In genomic region chr6:149141393-149142173, GRCm38 (mm10) we compare ENCODE assay signal across 8 mouse cellular contexts. TPM values are rescaled to one million over a fixed set of nuclear protein-coding genes. Genes with fewer than 3 reads are reported as not detected.
DNase-seq lines count a peak whose midpoint lies in the region; ATAC-seq lines count a peak whose summit lies in the region.

No protein-coding gene starts in this region.

- peak; percentile 97 for DNase-seq in R1 (ENCODE audit: low read depth, low spot score)
- DNase-seq in cerebellum, postnatal 14 days, result peak; percentile 81 to 85
- DNase-seq in frontal cortex, postnatal 14 days (ENCODE audit: low spot score in 2 of 2), result peak; percentile 53 to 61
- peak; percentile 62 to 67 for DNase-seq in layer of hippocampus, postnatal 25 days (ENCODE audit: extremely low spot score in 1 of 2, low spot score in 1 of 2)
- DNase-seq in lung, postnatal 14 days, result peak; percentile 85
- DNase-seq in ovary, postnatal 36 days (ENCODE audit: low spot score), result peak; percentile 87
- DNase-seq in thymus, postnatal 14 days, result peak; percentile 83

- peak overlapping the region; percentile 67 for H3K4me2 ChIP-seq in hindbrain, embryonic 13.5 days

- no peaks in the 10 kb centered on the region for H3K9me3 ChIP-seq in hindbrain, embryonic 13.5 days

- peak overlapping the region; percentile 66 for H3K9ac ChIP-seq in hindbrain, embryonic 13.5 days

- peak; percentile 92 for ATAC-seq in hindbrain, embryonic 13.5 days (ENCODE audit: low FRiP score)

- peak overlapping the region; percentile 45 for H3K4me3 ChIP-seq in hindbrain, embryonic 13.5 days

- no peaks in the 10 kb centered on the region for H3K36me3 ChIP-seq in hindbrain, embryonic 13.5 days

- H3K27me3 ChIP-seq in hindbrain, embryonic 13.5 days, result no peaks in the 10 kb centered on the region

- H3K27ac ChIP-seq in hindbrain, embryonic 13.5 days, result no peak overlapping the region

- H3K4me1 ChIP-seq in hindbrain, embryonic 13.5 days (replicated peaks), result peaks cover 7% of the 10 kb centered on the region; the same call in 1 of the 2 replicates

- WGBS in hindbrain, embryonic 13.5 days, result 7% methylated on average over 36 of the region's 36 CpGs

RNA-seq across cellular contexts. Expression of gene Etfbkmt, which starts 1.9 kb away (rescaled TPM):
- polyA plus RNA-seq in hindbrain, embryonic 13.5 days (2015; fragmentation: Nextera tagmentation; extraction: Ambion mirVana), result 7.1 and 7.4 TPM in 2 replicates
- total RNA-seq in layer of hippocampus, postnatal 25 days (2021), result 1 to 10 TPM; 2.4 to 4.5 TPM

RNA-seq across cellular contexts. Expression of gene Gm10203, which starts 11.6 kb away (rescaled TPM):
- not detected in 2 replicates for polyA plus RNA-seq in hindbrain, embryonic 13.5 days (2015; fragmentation: Nextera tagmentation; extraction: Ambion mirVana)
- total RNA-seq in layer of hippocampus, postnatal 25 days (2021), result not detected

RNA-seq across cellular contexts. Expression of gene Dennd5b, which starts 40.1 kb away (rescaled TPM):
- polyA plus RNA-seq in hindbrain, embryonic 13.5 days (2015; fragmentation: Nextera tagmentation; extraction: Ambion mirVana), result 16.3 and 16.8 TPM in 2 replicates
- 10 to 100 TPM; 40.9 to 48.0 TPM for total RNA-seq in layer of hippocampus, postnatal 25 days (2021)

RNA-seq across cellular contexts. Expression of gene Amn1, which starts 46.9 kb away (rescaled TPM):
- 110 and 122 TPM in 2 replicates for polyA plus RNA-seq in hindbrain, embryonic 13.5 days (2015; fragmentation: Nextera tagmentation; extraction: Ambion mirVana)
- 10 to 100 TPM; 31.5 to 33.6 TPM for total RNA-seq in layer of hippocampus, postnatal 25 days (2021)
